Mouse (Mus musculus) c-Kit-positive CD71-positive TER-119-negative erythroid progenitor cells, embryonic 14.5 days (primary cell): ENCODE data around the gene Tgfbi.

Source experiments
- DNase-seq: peaks from one replicate; pipeline ENCODE4 v3.0.0-alpha.2; 2013; ENCODE audit warnings: low read depth

Tgfbi gene

GRCm38 (mm10) chr13:56597831-56598612 lies 11.3 kb upstream of the Tgfbi start:
- no peak for DNase-seq

GRCm38 (mm10) chr13:56599511-56599910 lies 9.8 kb upstream of the Tgfbi start:
- no peak for DNase-seq

- no peak for DNase-seq
Measured at GRCm38 (mm10) chr13:56600216-56600890, 9.0 kb upstream of the Tgfbi start.

GRCm38 (mm10) chr13:56601199-56601598 lies 8.1 kb upstream of the Tgfbi start:
- DNase-seq: no peak

- DNase-seq: no peak
Measured at GRCm38 (mm10) chr13:56605503-56605902, 3.8 kb upstream of the Tgfbi start.

- DNase-seq: no peak
Measured at GRCm38 (mm10) chr13:56606724-56607123, 2.6 kb upstream of the Tgfbi start.

GRCm38 (mm10) chr13:56607225-56607624 lies 2.1 kb upstream of the Tgfbi start:
- DNase-seq: no peak

GRCm38 (mm10) chr13:56607846-56608245 lies 1.5 kb upstream of the Tgfbi start:
- DNase-seq: no peak

- no peak for DNase-seq
Measured at GRCm38 (mm10) chr13:56611129-56611528, 1.8 kb downstream of the Tgfbi start.

- no peak for DNase-seq
Measured at GRCm38 (mm10) chr13:56611741-56612140, 2.4 kb downstream of the Tgfbi start.

- no peak for DNase-seq
Measured at GRCm38 (mm10) chr13:56612331-56612730, 3.0 kb downstream of the Tgfbi start.

GRCm38 (mm10) chr13:56613366-56613998 lies 4.2 kb downstream of the Tgfbi start:
- DNase-seq: no peak

GRCm38 (mm10) chr13:56614768-56615167 lies 5.4 kb downstream of the Tgfbi start:
- no peak for DNase-seq

GRCm38 (mm10) chr13:56615223-56615622 lies 5.9 kb downstream of the Tgfbi start:
- DNase-seq: no peak

GRCm38 (mm10) chr13:56615864-56616263 lies 6.5 kb downstream of the Tgfbi start:
- DNase-seq: no peak

GRCm38 (mm10) chr13:56616386-56616785 lies 7.1 kb downstream of the Tgfbi start:
- no peak for DNase-seq

GRCm38 (mm10) chr13:56617197-56617596 lies 7.9 kb downstream of the Tgfbi start:
- DNase-seq: no peak

GRCm38 (mm10) chr13:56622201-56622757 lies 13.0 kb downstream of the Tgfbi start:
- DNase-seq: no peak

- no peak for DNase-seq
Measured at GRCm38 (mm10) chr13:56626524-56626923, 17.2 kb downstream of the Tgfbi start.

- no peak for DNase-seq
Measured at GRCm38 (mm10) chr13:56630081-56630480, 20.8 kb downstream of the Tgfbi start.

- no peak for DNase-seq
Measured at GRCm38 (mm10) chr13:56630552-56630951, 21.2 kb downstream of the Tgfbi start.

GRCm38 (mm10) chr13:56631332-56631731 lies 22.0 kb downstream of the Tgfbi start:
- DNase-seq: no peak

- no peak for DNase-seq
Measured at GRCm38 (mm10) chr13:56634139-56634615, 24.9 kb downstream of the Tgfbi start.
